Mouse (Mus musculus) heart, adult 2 months (tissue): ENCODE results near the gene Pik3r4.

ENCODE experiments used
- CTCF ChIP-seq: fragments of 200-600 bp; IDR thresholded peaks from 2 replicates; pipeline ENCODE4 v1.8.1; 2022; ENCODE audit warnings: antibody characterized with exemption, mild to moderate bottlenecking, moderate library complexity
- POLR2A ChIP-seq: fragments of 200-500 bp; IDR thresholded peaks from 2 replicates; pipeline ENCODE4 v1.6.1; 2011; ENCODE audit warnings: mild to moderate bottlenecking, low read depth, low read length, control low read depth; ENCODE audit not compliant: insufficient read depth

- no peak for TF ChIP-seq POLR2A
- no peak for TF ChIP-seq CTCF
Measured at GRCm38 (mm10) chr9:105712049-105712448, 69.3 kb downstream of the Pik3r4 start.
